Mouse (Mus musculus): ENCODE measurements at regions not wholly inside any gene's neighbourhood (a gene's known extent, or its start where the extent isn't known, plus 50 kb on each side); places are given as distances from the start of the nearest gene placed in this dataset.

DNA sequence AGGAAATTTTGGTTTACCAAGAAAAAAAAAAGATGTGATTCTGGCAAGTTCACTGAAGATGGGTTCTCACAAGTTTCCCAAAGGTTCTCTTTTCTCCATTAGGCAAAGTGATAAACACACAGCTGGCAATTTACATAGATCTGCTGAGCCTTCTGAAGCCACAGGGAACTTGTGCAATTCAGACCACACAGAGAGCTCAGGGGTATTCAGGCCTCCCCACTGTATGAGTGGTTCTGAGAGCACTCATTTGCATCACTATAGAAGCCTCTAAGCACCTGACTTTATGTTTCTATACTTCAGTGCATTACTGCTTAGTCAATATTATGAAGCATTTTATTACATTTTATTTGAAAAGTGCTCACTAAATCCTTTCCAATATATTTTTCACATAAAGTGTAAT lies 1687.1 kb downstream of the Efnb2 start:
- peak; percentile 19 for DNase-seq (ENCODE audit: low spot score)

DNA sequence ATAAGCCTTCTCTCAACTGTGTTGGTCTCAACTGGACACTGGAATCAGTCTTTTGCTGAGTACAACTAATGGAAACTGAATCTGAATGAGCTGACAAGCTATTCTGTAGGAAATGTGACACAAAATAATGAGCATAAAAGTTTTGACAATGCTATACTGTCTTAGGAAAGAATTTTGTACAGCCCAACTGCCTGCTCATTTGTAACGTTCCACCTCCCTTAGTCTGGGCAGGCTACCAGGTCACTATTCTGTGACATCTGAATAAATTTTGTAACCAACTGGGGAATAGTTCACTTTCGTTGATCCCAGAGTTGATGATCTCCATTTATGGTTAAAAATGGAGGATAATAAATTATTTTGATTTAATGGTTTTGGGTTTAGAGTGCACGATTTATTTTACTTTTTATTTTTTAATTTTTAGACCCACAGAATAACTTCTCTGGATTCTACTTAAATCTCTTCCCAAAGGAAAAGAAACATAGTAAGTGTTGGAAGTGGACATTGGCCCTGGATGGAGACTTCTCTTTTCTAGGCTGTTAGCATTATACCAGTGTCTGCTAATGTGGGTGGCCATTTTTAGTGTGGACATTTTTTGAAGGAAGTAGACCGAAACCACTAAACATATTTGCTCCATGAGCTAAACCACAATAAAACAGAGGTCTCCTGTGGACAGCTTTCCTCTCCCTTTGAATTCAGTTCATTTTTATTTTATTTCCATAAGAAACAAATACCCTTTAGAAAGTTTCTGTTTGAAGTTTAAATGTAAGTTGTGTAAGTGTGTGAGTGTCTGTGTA lies 1697.8 kb downstream of the Efnb2 start:
- Histone ChIP-seq H3K27ac (ENCODE audit: low read depth, low read length) (no peak overlapping the region), H3K27me3 (replicated peaks; ENCODE audit: control insufficient read depth, insufficient read depth, low read length) (no peaks in the 10 kb centered on the region)

More for the DNA sequence above, 1687.1 kb downstream of the Efnb2 start:
- no peak for ATAC-seq
- Histone ChIP-seq H3K9me3 (replicated peaks; ENCODE audit: control insufficient read depth, low read length) (no peaks in the 10 kb centered on the region), H3K9ac (ENCODE audit: low read length) (no peak overlapping the region), H3K4me1 (ENCODE audit: control insufficient read depth, insufficient read depth, low read length) (no peaks in the 10 kb centered on the region), H3K4me3 (ENCODE audit: low read depth, low read length) (no peak overlapping the region), H3K36me3 (ENCODE audit: control insufficient read depth, insufficient read depth, low read length) (no peaks in the 10 kb centered on the region), H3K4me2 (ENCODE audit: low read length) (no peak overlapping the region), H3K27me3 (replicated peaks; ENCODE audit: control insufficient read depth, insufficient read depth, low read length) (no peaks in the 10 kb centered on the region), H3K27ac (ENCODE audit: low read depth, low read length) (no peak overlapping the region)

GRCm38 (mm10) chr8:6958086-6958485 lies 1703.0 kb downstream of the Efnb2 start:
- no peak for ATAC-seq
- H3K9ac ChIP-seq (ENCODE audit: low read length): no peak overlapping the region
- H3K27ac ChIP-seq (ENCODE audit: low read depth, low read length): no peak overlapping the region
- H3K9me3 ChIP-seq (replicated peaks; ENCODE audit: control insufficient read depth, low read length): no peaks in the 10 kb centered on the region
- 62% methylated on average over 5 of the region's 5 CpGs for whole genome bisulfite sequencing
- H3K27me3 ChIP-seq (replicated peaks; ENCODE audit: control insufficient read depth, insufficient read depth, low read length): no peaks in the 10 kb centered on the region
- H3K4me2 ChIP-seq (ENCODE audit: low read length): no peak overlapping the region
- no peak for DNase-seq (ENCODE audit: low spot score)
- H3K36me3 ChIP-seq (ENCODE audit: control insufficient read depth, insufficient read depth, low read length): no peaks in the 10 kb centered on the region
- no peaks in the 10 kb centered on the region for H3K4me1 ChIP-seq (ENCODE audit: control insufficient read depth, insufficient read depth, low read length)
- H3K4me3 ChIP-seq (ENCODE audit: low read depth, low read length): no peak overlapping the region

More for the DNA sequence above, 1697.8 kb downstream of the Efnb2 start:
- Histone ChIP-seq H3K36me3 (ENCODE audit: control insufficient read depth, insufficient read depth, low read length) (no peaks in the 10 kb centered on the region), H3K9ac (ENCODE audit: low read length) (no peak overlapping the region), H3K9me3 (replicated peaks; ENCODE audit: control insufficient read depth, low read length) (no peaks in the 10 kb centered on the region), H3K4me1 (ENCODE audit: control insufficient read depth, insufficient read depth, low read length) (no peaks in the 10 kb centered on the region), H3K4me2 (ENCODE audit: low read length) (no peak overlapping the region), H3K4me3 (ENCODE audit: low read depth, low read length) (no peak overlapping the region)
- 89% methylated on average over 4 of the region's 4 CpGs for WGBS
- ATAC-seq (no peak), DNase-seq (ENCODE audit: low spot score) (no peak)

GRCm38 (mm10) chr8:6954251-6954650 lies 1706.8 kb downstream of the Efnb2 start:
- Histone ChIP-seq H3K27ac (ENCODE audit: low read depth, low read length) (no peak overlapping the region), H3K9me3 (replicated peaks; ENCODE audit: control insufficient read depth, low read length) (no peaks in the 10 kb centered on the region), H3K36me3 (ENCODE audit: control insufficient read depth, insufficient read depth, low read length) (no peaks in the 10 kb centered on the region), H3K4me2 (ENCODE audit: low read length) (no peak overlapping the region), H3K27me3 (replicated peaks; ENCODE audit: control insufficient read depth, insufficient read depth, low read length) (no peaks in the 10 kb centered on the region), H3K4me1 (ENCODE audit: control insufficient read depth, insufficient read depth, low read length) (no peaks in the 10 kb centered on the region), H3K9ac (ENCODE audit: low read length) (no peak overlapping the region), H3K4me3 (ENCODE audit: low read depth, low read length) (no peak overlapping the region)
- peak; percentile 47 for DNase-seq (ENCODE audit: low spot score)
- 71% methylated on average over 7 of the region's 7 CpGs for whole genome bisulfite sequencing
- no peak for ATAC-seq

GRCm38 (mm10) chr8:6922467-6922866 lies 1738.6 kb downstream of the Efnb2 start:
- Histone ChIP-seq H3K9me3 (replicated peaks; ENCODE audit: control insufficient read depth, low read length) (no peaks in the 10 kb centered on the region), H3K4me1 (ENCODE audit: control insufficient read depth, insufficient read depth, low read length) (no peaks in the 10 kb centered on the region), H3K4me2 (ENCODE audit: low read length) (no peak overlapping the region), H3K36me3 (ENCODE audit: control insufficient read depth, insufficient read depth, low read length) (no peaks in the 10 kb centered on the region), H3K4me3 (ENCODE audit: low read depth, low read length) (no peak overlapping the region), H3K27me3 (replicated peaks; ENCODE audit: control insufficient read depth, insufficient read depth, low read length) (no peaks in the 10 kb centered on the region), H3K27ac (ENCODE audit: low read depth, low read length) (no peak overlapping the region), H3K9ac (ENCODE audit: low read length) (no peak overlapping the region)
- ATAC-seq (no peak), DNase-seq (ENCODE audit: low spot score) (no peak)
- WGBS: 75% methylated on average over 1 of the region's 1 CpGs

- no peak overlapping the region for H3K4me2 ChIP-seq (ENCODE audit: low read length)
- no peak overlapping the region for H3K27ac ChIP-seq (ENCODE audit: low read depth, low read length)
- no peaks in the 10 kb centered on the region for H3K9me3 ChIP-seq (replicated peaks; ENCODE audit: control insufficient read depth, low read length)
- ATAC-seq: no peak
- no peaks in the 10 kb centered on the region for H3K36me3 ChIP-seq (ENCODE audit: control insufficient read depth, insufficient read depth, low read length)
- no peak overlapping the region for H3K4me3 ChIP-seq (ENCODE audit: low read depth, low read length)
- H3K27me3 ChIP-seq (replicated peaks; ENCODE audit: control insufficient read depth, insufficient read depth, low read length): no peaks in the 10 kb centered on the region
- no peaks in the 10 kb centered on the region for H3K4me1 ChIP-seq (ENCODE audit: control insufficient read depth, insufficient read depth, low read length)
- no peak for DNase-seq (ENCODE audit: low spot score)
- WGBS: 67% methylated on average over 3 of the region's 3 CpGs
- no peak overlapping the region for H3K9ac ChIP-seq (ENCODE audit: low read length)
Observed at GRCm38 (mm10) chr8:6907682-6908081, 1753.4 kb downstream of the Efnb2 start.

GRCm38 (mm10) chr8:6891456-6891855 lies 1769.6 kb downstream of the Efnb2 start:
- ATAC-seq (no peak), DNase-seq (ENCODE audit: low spot score) (no peak)
- 97% methylated on average over 1 of the region's 1 CpGs for WGBS
- Histone ChIP-seq H3K9me3 (replicated peaks; ENCODE audit: control insufficient read depth, low read length) (no peaks in the 10 kb centered on the region), H3K4me2 (ENCODE audit: low read length) (no peak overlapping the region), H3K27ac (ENCODE audit: low read depth, low read length) (no peak overlapping the region), H3K9ac (ENCODE audit: low read length) (no peak overlapping the region), H3K4me3 (ENCODE audit: low read depth, low read length) (no peak overlapping the region), H3K36me3 (ENCODE audit: control insufficient read depth, insufficient read depth, low read length) (no peaks in the 10 kb centered on the region), H3K4me1 (ENCODE audit: control insufficient read depth, insufficient read depth, low read length) (no peaks in the 10 kb centered on the region), H3K27me3 (replicated peaks; ENCODE audit: control insufficient read depth, insufficient read depth, low read length) (no peaks in the 10 kb centered on the region)

DNA sequence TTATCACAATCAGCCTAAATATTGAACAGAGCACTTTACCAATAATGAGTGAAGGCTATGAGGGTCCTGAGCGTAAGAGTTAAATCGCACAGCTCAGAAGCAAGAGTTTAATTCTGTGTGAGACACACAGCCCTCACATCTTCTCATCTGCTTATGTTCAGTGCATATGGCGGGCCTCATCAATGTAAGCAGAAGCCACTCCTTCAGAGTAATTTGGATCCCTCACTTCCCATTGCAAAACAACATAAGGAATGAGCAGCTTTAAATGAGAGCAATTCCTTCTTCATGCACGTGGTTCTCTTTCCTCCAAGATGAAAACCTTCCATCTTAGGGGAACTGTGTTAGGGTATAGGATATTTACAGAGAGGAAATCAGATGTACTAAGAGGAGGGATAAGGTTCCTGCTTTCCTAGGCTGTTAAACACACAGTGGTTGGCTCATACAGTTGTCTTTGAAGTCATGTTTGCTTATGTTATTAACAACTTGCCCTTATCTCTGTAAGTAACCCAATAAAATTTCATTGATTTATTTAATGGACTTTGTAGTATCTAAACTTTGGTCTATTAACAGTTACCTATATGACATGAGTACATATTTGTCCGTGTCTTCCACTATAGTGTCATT lies 1774.2 kb downstream of the Efnb2 start:
- DNase-seq (ENCODE audit: low spot score) (peak; percentile 57), ATAC-seq (peak; percentile 37; the same call in 1 of the 2 replicates)
- no peaks in the 10 kb centered on the region for H3K9me3 ChIP-seq (replicated peaks; ENCODE audit: control insufficient read depth, low read length)
- H3K4me1 ChIP-seq (ENCODE audit: control insufficient read depth, insufficient read depth, low read length): no peaks in the 10 kb centered on the region
- H3K9ac ChIP-seq (ENCODE audit: low read length): no peak overlapping the region
- no peak overlapping the region for H3K4me2 ChIP-seq (ENCODE audit: low read length)
- no peaks in the 10 kb centered on the region for H3K36me3 ChIP-seq (ENCODE audit: control insufficient read depth, insufficient read depth, low read length)
- H3K27ac ChIP-seq (ENCODE audit: low read depth, low read length): no peak overlapping the region
- H3K4me3 ChIP-seq (ENCODE audit: low read depth, low read length): no peak overlapping the region
- WGBS: 84% methylated on average over 5 of the region's 5 CpGs
- no peaks in the 10 kb centered on the region for H3K27me3 ChIP-seq (replicated peaks; ENCODE audit: control insufficient read depth, insufficient read depth, low read length)

GRCm38 (mm10) chr8:6884828-6885227 lies 1776.2 kb downstream of the Efnb2 start:
- H3K4me1 ChIP-seq (ENCODE audit: control insufficient read depth, insufficient read depth, low read length): no peaks in the 10 kb centered on the region
- DNase-seq (ENCODE audit: low spot score): peak; percentile 41
- H3K27me3 ChIP-seq (replicated peaks; ENCODE audit: control insufficient read depth, insufficient read depth, low read length): no peaks in the 10 kb centered on the region
- no peak overlapping the region for H3K9ac ChIP-seq (ENCODE audit: low read length)
- no peak overlapping the region for H3K4me3 ChIP-seq (ENCODE audit: low read depth, low read length)
- H3K9me3 ChIP-seq (replicated peaks; ENCODE audit: control insufficient read depth, low read length): no peaks in the 10 kb centered on the region
- ATAC-seq: no peak
- H3K27ac ChIP-seq (ENCODE audit: low read depth, low read length): no peak overlapping the region
- H3K4me2 ChIP-seq (ENCODE audit: low read length): no peak overlapping the region
- no peaks in the 10 kb centered on the region for H3K36me3 ChIP-seq (ENCODE audit: control insufficient read depth, insufficient read depth, low read length)

Measured in forebrain, embryonic 14.5 days (tissue).